ENCODE assay signal across 20 mouse cellular contexts in genomic region chr14:22003231-22003630, GRCm38 (mm10). TPM values are rescaled to one million over a fixed set of nuclear protein-coding genes. Genes with fewer than 3 reads are reported as not detected.
"Had no signal": no experiment of that assay in that cellular context is flagged by ENCODE, and none has a peak within 500 bp of the region (broad histone marks: within the 10 kb centered on the region; RNA-seq: fewer than 3 reads in every experiment).

No protein-coding gene starts in this region.

- DNase-seq: liver, embryonic 13.5 days; liver, postnatal 0 days; lung, adult 2 months; lung, postnatal 10 days; lung, postnatal 36 days; right cerebral cortex, postnatal 25 days; right cerebral cortex, postnatal 4 days; spleen, adult 18-20 months; thymus, adult 2 months; thymus, postnatal 25 days; thymus, postnatal 4 days had no signal

- ATAC-seq: liver, postnatal 0 days; midbrain, embryonic 13.5 days; midbrain, embryonic 15.5 days had no signal

- H3K36me3 ChIP-seq: liver, embryonic 13.5 days; liver, embryonic 15.5 days; lung, embryonic 15.5 days; midbrain, embryonic 13.5 days; midbrain, embryonic 15.5 days; neural tube, embryonic 12.5 days had no signal

- H3K27me3 ChIP-seq: liver, embryonic 15.5 days; lung, embryonic 15.5 days; midbrain, embryonic 13.5 days; midbrain, embryonic 15.5 days; neural tube, embryonic 12.5 days had no signal

- H3K9me3 ChIP-seq: liver, embryonic 13.5 days; liver, embryonic 15.5 days; lung, embryonic 15.5 days; midbrain, embryonic 13.5 days; midbrain, embryonic 15.5 days; neural tube, embryonic 12.5 days had no signal

- H3K4me3 ChIP-seq: liver, embryonic 13.5 days; liver, embryonic 15.5 days; lung, embryonic 15.5 days; midbrain, embryonic 13.5 days; midbrain, embryonic 15.5 days; neural tube, embryonic 12.5 days had no signal

- H3K4me1 ChIP-seq: liver, embryonic 15.5 days; midbrain, embryonic 15.5 days had no signal

- H3K9ac ChIP-seq: liver, embryonic 13.5 days; liver, embryonic 15.5 days; liver, postnatal 0 days; lung, embryonic 15.5 days; midbrain, embryonic 13.5 days; midbrain, embryonic 15.5 days; neural tube, embryonic 12.5 days had no signal

- H3K4me2 ChIP-seq: liver, embryonic 13.5 days; liver, embryonic 15.5 days; lung, embryonic 15.5 days; midbrain, embryonic 11.5 days; midbrain, embryonic 13.5 days; midbrain, embryonic 15.5 days; neural tube, embryonic 12.5 days had no signal

- H3K27ac ChIP-seq: liver, embryonic 13.5 days; liver, embryonic 15.5 days; lung, embryonic 15.5 days; macrophage; midbrain, embryonic 13.5 days; midbrain, embryonic 15.5 days; neural tube, embryonic 12.5 days had no signal

RNA-seq across cellular contexts. Expression of gene Lrmda, which starts 16.3 kb away (rescaled TPM):
- total RNA-seq: midbrain, postnatal 0 days had no signal
- polyA plus RNA-seq: small intestine, adult 2 months had no signal
